Mouse (Mus musculus): ENCODE measurements around the gene Smc6. TPM values are rescaled to one million over a fixed set of nuclear protein-coding genes. Genes with fewer than 3 reads are reported as not detected.

Gene Smc6
- polyA plus RNA-seq, 1 experiment from 2014 or later = 60.6 TPM

DNA sequence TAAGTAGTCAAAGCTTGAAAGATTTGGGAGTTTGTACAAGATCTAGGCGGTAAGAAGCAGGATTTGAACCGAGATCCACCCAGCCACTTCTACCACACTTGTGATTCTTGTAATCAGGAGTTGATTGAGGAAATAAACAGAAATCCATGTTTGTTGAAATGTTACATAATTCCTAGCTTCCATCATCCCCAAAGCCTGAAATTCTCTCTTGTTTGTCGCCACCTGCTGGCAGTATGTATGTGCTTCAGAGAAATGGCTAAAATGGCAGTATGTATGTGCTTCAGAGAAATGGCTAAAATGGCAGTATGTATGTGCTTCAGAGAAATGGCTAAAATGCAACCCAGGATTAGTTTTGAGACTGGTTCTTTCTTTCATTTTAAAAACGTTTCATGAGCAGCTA is 71.2 kb downstream of the Smc6 start:
- TF ChIP-seq EP300 (IDR thresholded peaks at IDR 0.05; ENCODE audit: low read depth) (no peak), CTCF (IDR thresholded peaks at IDR 0.05; ENCODE audit: low read depth) (peak; percentile 80)
- no peaks in the 10 kb centered on the region for H3K27me3 ChIP-seq (ENCODE audit: insufficient read depth, low read length)
- no peaks in the 10 kb centered on the region for H3K36me3 ChIP-seq (replicated peaks; ENCODE audit: insufficient read depth, low read length)
- H3K9ac ChIP-seq (replicated peaks) = no peak overlapping the region
- no peaks in the 10 kb centered on the region for H3K9me3 ChIP-seq (ENCODE audit: low read length)
- H3K27ac ChIP-seq (ENCODE audit: low read depth) = no peak overlapping the region
- peak; percentile 49 for DNase-seq
- H3K4me3 ChIP-seq (ENCODE audit: low read depth, low read length) = no peak overlapping the region
- ATAC-seq = 0 out of 2 replicates have a peak, but pooled peaks have one; percentile 25
- no peak overlapping the region for H3K4me2 ChIP-seq (ENCODE audit: low read depth, low read length)
- 33% methylated on average over 4 of the region's 4 CpGs for WGBS (ENCODE audit: insufficient replicate concordance)
- no peaks in the 10 kb centered on the region for H3K4me1 ChIP-seq (ENCODE audit: insufficient read depth)

DNA sequence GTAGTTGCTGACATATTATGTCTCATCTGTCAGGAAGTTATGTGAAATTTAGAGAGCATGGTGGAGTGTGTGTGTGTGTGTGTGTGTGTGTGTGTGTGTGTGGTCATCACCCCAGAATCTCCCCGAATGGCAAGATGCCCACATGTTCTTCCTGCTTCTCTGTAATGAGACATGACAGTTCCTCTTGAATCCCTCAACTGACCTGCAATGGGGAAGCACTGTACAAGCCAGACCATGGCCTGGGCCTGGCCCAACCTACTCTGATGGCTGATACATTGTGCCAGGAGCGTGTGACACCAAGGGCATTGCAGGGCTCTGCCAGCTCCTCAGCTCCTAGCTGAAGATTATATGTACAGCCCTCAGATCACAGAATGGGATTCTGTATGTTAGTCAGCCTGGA is 72.6 kb downstream of the Smc6 start:
- Histone ChIP-seq H3K4me1 (ENCODE audit: insufficient read depth) (no peaks in the 10 kb centered on the region), H3K36me3 (replicated peaks; ENCODE audit: insufficient read depth, low read length) (no peaks in the 10 kb centered on the region), H3K9me3 (ENCODE audit: low read length) (no peaks in the 10 kb centered on the region), H3K27ac (ENCODE audit: low read depth) (no peak overlapping the region), H3K4me3 (ENCODE audit: low read depth, low read length) (no peak overlapping the region), H3K27me3 (ENCODE audit: insufficient read depth, low read length) (no peaks in the 10 kb centered on the region), H3K4me2 (ENCODE audit: low read depth, low read length) (no peak overlapping the region), H3K9ac (replicated peaks) (no peak overlapping the region)
- TF ChIP-seq EP300 (IDR thresholded peaks at IDR 0.05; ENCODE audit: low read depth) = no peak
- no peak for TF ChIP-seq CTCF (IDR thresholded peaks at IDR 0.05; ENCODE audit: low read depth)
- DNase-seq (no peak), ATAC-seq (no peak)
- 58% methylated on average over 2 of the region's 2 CpGs for WGBS (ENCODE audit: insufficient replicate concordance)

- Histone ChIP-seq H3K36me3 (replicated peaks; ENCODE audit: insufficient read depth, low read length) (no peaks in the 10 kb centered on the region), H3K9me3 (ENCODE audit: low read length) (no peaks in the 10 kb centered on the region), H3K9ac (replicated peaks) (no peak overlapping the region), H3K27me3 (ENCODE audit: insufficient read depth, low read length) (no peaks in the 10 kb centered on the region), H3K27ac (ENCODE audit: low read depth) (no peak overlapping the region), H3K4me3 (ENCODE audit: low read depth, low read length) (no peak overlapping the region), H3K4me2 (ENCODE audit: low read depth, low read length) (no peak overlapping the region), H3K4me1 (ENCODE audit: insufficient read depth) (no peaks in the 10 kb centered on the region)
- no peak for DNase-seq
- 67% methylated on average over 6 of the region's 6 CpGs for WGBS (ENCODE audit: insufficient replicate concordance)
- no peak for ATAC-seq
- TF ChIP-seq CTCF (IDR thresholded peaks at IDR 0.05; ENCODE audit: low read depth) (no peak), EP300 (IDR thresholded peaks at IDR 0.05; ENCODE audit: low read depth) (no peak)
Measured at GRCm38 (mm10) chr12:11342020-11342600, 76.4 kb downstream of the Smc6 start.

DNA sequence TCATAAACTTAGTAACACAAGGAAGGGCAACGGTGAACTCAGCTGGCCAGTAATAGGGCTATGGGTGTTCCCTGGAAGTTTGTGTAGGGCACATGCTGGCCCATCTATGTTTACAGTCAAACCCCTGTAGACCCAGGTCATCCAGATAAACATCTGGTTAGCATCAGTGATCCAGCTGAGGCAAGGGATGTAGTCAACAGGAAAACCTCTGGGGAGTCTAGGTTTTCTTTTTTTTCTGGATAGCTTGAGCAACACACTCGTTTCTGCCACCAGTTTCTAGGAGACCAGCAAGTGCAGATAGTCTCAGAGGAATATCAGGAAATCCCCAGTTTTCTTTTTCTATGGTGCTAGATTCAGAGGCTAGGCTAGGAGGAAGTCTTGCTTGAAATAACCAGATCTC is 80.3 kb downstream of the Smc6 start:
- ATAC-seq = no peak
- Histone ChIP-seq H3K4me3 (ENCODE audit: low read depth, low read length) (no peak overlapping the region), H3K27ac (ENCODE audit: low read depth) (no peak overlapping the region), H3K4me1 (ENCODE audit: insufficient read depth) (no peaks in the 10 kb centered on the region), H3K4me2 (ENCODE audit: low read depth, low read length) (no peak overlapping the region), H3K27me3 (ENCODE audit: insufficient read depth, low read length) (no peaks in the 10 kb centered on the region), H3K9ac (replicated peaks) (no peak overlapping the region), H3K9me3 (ENCODE audit: low read length) (no peaks in the 10 kb centered on the region), H3K36me3 (replicated peaks; ENCODE audit: insufficient read depth, low read length) (no peaks in the 10 kb centered on the region)
- no peak for DNase-seq
- TF ChIP-seq CTCF (IDR thresholded peaks at IDR 0.05; ENCODE audit: low read depth) (no peak), EP300 (IDR thresholded peaks at IDR 0.05; ENCODE audit: low read depth) (no peak)
- WGBS (ENCODE audit: insufficient replicate concordance) = 48% methylated on average over 2 of the region's 2 CpGs

DNA sequence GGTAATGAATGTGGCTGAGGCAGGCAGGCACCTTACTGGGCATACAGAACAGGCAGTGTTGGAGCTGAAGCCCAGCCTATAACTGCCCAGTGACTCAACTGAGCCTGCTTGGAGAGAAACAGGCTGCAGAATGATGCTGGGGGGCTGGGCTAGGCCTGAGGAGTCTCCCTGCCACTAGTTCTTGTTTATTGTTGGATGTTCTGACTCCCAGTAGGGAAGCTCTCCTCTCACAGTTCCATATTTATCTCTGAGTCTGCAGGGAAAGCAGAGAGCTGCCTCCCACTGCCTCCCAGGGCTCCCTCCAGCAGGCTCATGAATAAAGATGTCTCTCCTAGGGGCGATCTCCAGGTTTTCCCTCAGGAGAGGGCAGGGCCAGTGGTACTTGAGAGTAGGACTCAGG is 82.7 kb downstream of the Smc6 start:
- H3K9ac ChIP-seq (replicated peaks) = no peak overlapping the region
- H3K4me3 ChIP-seq (ENCODE audit: low read depth, low read length) = no peak overlapping the region
- DNase-seq = no peak
- no peak overlapping the region for H3K4me2 ChIP-seq (ENCODE audit: low read depth, low read length)
- no peaks in the 10 kb centered on the region for H3K36me3 ChIP-seq (replicated peaks; ENCODE audit: insufficient read depth, low read length)
- H3K9me3 ChIP-seq (ENCODE audit: low read length) = no peaks in the 10 kb centered on the region
- no peak for ATAC-seq
- H3K27me3 ChIP-seq (ENCODE audit: insufficient read depth, low read length) = no peaks in the 10 kb centered on the region
- H3K27ac ChIP-seq (ENCODE audit: low read depth) = no peak overlapping the region
- TF ChIP-seq CTCF (IDR thresholded peaks at IDR 0.05; ENCODE audit: low read depth) (no peak), EP300 (IDR thresholded peaks at IDR 0.05; ENCODE audit: low read depth) (no peak)
- H3K4me1 ChIP-seq (ENCODE audit: insufficient read depth) = no peaks in the 10 kb centered on the region
- 25% methylated on average over 1 of the region's 1 CpGs for WGBS (ENCODE audit: insufficient replicate concordance)

- no peak overlapping the region for H3K9ac ChIP-seq (replicated peaks)
- no peaks in the 10 kb centered on the region for H3K9me3 ChIP-seq (ENCODE audit: low read length)
- H3K36me3 ChIP-seq (replicated peaks; ENCODE audit: insufficient read depth, low read length) = no peaks in the 10 kb centered on the region
- TF ChIP-seq EP300 (IDR thresholded peaks at IDR 0.05; ENCODE audit: low read depth) (no peak), CTCF (IDR thresholded peaks at IDR 0.05; ENCODE audit: low read depth) (no peak)
- H3K27me3 ChIP-seq (ENCODE audit: insufficient read depth, low read length) = no peaks in the 10 kb centered on the region
- 48% methylated on average over 5 of the region's 5 CpGs for WGBS (ENCODE audit: insufficient replicate concordance)
- no peak overlapping the region for H3K4me3 ChIP-seq (ENCODE audit: low read depth, low read length)
- H3K27ac ChIP-seq (ENCODE audit: low read depth) = no peak overlapping the region
- DNase-seq (no peak), ATAC-seq (no peak)
- H3K4me2 ChIP-seq (ENCODE audit: low read depth, low read length) = no peak overlapping the region
- H3K4me1 ChIP-seq (ENCODE audit: insufficient read depth) = no peaks in the 10 kb centered on the region
Measured at GRCm38 (mm10) chr12:11349870-11350269, 84.2 kb downstream of the Smc6 start.

GRCm38 (mm10) chr12:11350895-11351294 is 85.2 kb downstream of the Smc6 start:
- 35% methylated on average over 5 of the region's 5 CpGs for WGBS (ENCODE audit: insufficient replicate concordance)
- ATAC-seq (no peak), DNase-seq (peak; percentile 64)
- no peak for TF ChIP-seq EP300 (IDR thresholded peaks at IDR 0.05; ENCODE audit: low read depth)
- TF ChIP-seq CTCF (IDR thresholded peaks at IDR 0.05; ENCODE audit: low read depth) = peak; percentile 71
- Histone ChIP-seq H3K4me1 (ENCODE audit: insufficient read depth) (no peaks in the 10 kb centered on the region), H3K27me3 (ENCODE audit: insufficient read depth, low read length) (no peaks in the 10 kb centered on the region), H3K9ac (replicated peaks) (no peak overlapping the region), H3K27ac (ENCODE audit: low read depth) (no peak overlapping the region), H3K4me2 (ENCODE audit: low read depth, low read length) (no peak overlapping the region), H3K36me3 (replicated peaks; ENCODE audit: insufficient read depth, low read length) (no peaks in the 10 kb centered on the region), H3K9me3 (ENCODE audit: low read length) (no peaks in the 10 kb centered on the region), H3K4me3 (ENCODE audit: low read depth, low read length) (no peak overlapping the region)

Measured in liver, postnatal 0 days (tissue).